Mouse (Mus musculus) kidney, adult 8-10 months (tissue): ENCODE measurements around the gene Abhd4.
"Not testable (repeated sequence)": the region's sequence is repeated elsewhere in the genome, so short reads cannot be mapped to it uniquely, and the experiment has no call there.

Experiments used
- DNase-seq, 2 experiments: peaks; one replicate each; pipeline ENCODE4 v3.0.0; 2022

Gene Abhd4

GRCm38 (mm10) chr14:54223315-54224063 lies 30.5 kb upstream of the Abhd4 start:
- DNase-seq, result no peak

- DNase-seq, result no peak
Measured at GRCm38 (mm10) chr14:54224064-54224417, 29.9 kb upstream of the Abhd4 start.

GRCm38 (mm10) chr14:54224484-54225467 lies 29.2 kb upstream of the Abhd4 start:
- no peak for DNase-seq

- DNase-seq, result no peak
Measured at GRCm38 (mm10) chr14:54225725-54226124, 28.3 kb upstream of the Abhd4 start.

- DNase-seq, result peak; percentile 70 to 74
Measured at GRCm38 (mm10) chr14:54226911-54227811, 26.8 kb upstream of the Abhd4 start.

- DNase-seq, result peak; percentile 56 to 71
Measured at GRCm38 (mm10) chr14:54227911-54228451, 26.0 kb upstream of the Abhd4 start.

- DNase-seq, result no peak
Measured at GRCm38 (mm10) chr14:54228501-54228900, 25.5 kb upstream of the Abhd4 start.

- DNase-seq, result no peak
Measured at GRCm38 (mm10) chr14:54228933-54229713, 24.9 kb upstream of the Abhd4 start.

- not testable (repeated sequence) for DNase-seq
Measured at GRCm38 (mm10) chr14:54229849-54230248, 24.1 kb upstream of the Abhd4 start.

GRCm38 (mm10) chr14:54230638-54231150 lies 23.3 kb upstream of the Abhd4 start:
- no peak for DNase-seq

- no peak for DNase-seq
Measured at GRCm38 (mm10) chr14:54231176-54231956, 22.6 kb upstream of the Abhd4 start.

GRCm38 (mm10) chr14:54232143-54232542 lies 21.8 kb upstream of the Abhd4 start:
- DNase-seq, result no peak

- peak; percentile 25 to 42 for DNase-seq
Measured at GRCm38 (mm10) chr14:54232811-54233558, 21.0 kb upstream of the Abhd4 start.

GRCm38 (mm10) chr14:54233559-54234143 lies 20.3 kb upstream of the Abhd4 start:
- DNase-seq, result no peak

- no peak for DNase-seq
Measured at GRCm38 (mm10) chr14:54234231-54235040, 19.6 kb upstream of the Abhd4 start.

- DNase-seq, result no peak
Measured at GRCm38 (mm10) chr14:54235825-54236540, 18.0 kb upstream of the Abhd4 start.

- no peak for DNase-seq
Measured at GRCm38 (mm10) chr14:54236881-54237280, 17.1 kb upstream of the Abhd4 start.
